Mouse (Mus musculus) ES-E14 (cell line): ENCODE data around the gene Pbx2. TPM values are rescaled to one million over a fixed set of nuclear protein-coding genes. Genes with fewer than 3 reads are reported as not detected.

Source experiments
- DNase-seq: peaks from one replicate; pipeline ENCODE4 v3.0.0-alpha.2; 2013; ENCODE audit warnings: low read depth, low spot score
- H3K27ac ChIP-seq: 2 replicates; pipeline ENCODE4 v1.5.1; 2012; ENCODE audit warnings: low read depth, mild to moderate bottlenecking, low read length, moderate library complexity, mixed read lengths; ENCODE audit not compliant: poor library complexity, insufficient read depth, severe bottlenecking
- H3K36me3 ChIP-seq: 2 replicates; pipeline ENCODE4 v1.6.1; 2012; ENCODE audit warnings: mild to moderate bottlenecking, low read length, moderate library complexity, mixed read lengths; ENCODE audit not compliant: control insufficient read depth, poor library complexity, insufficient read depth, severe bottlenecking
- H3K4me1 ChIP-seq, 2 experiments: fragments of 150-350 bp in 1 of 2; sonication (generic) in 1 of 2; 2 replicates each; pipeline ENCODE4 v1.6.1; 2012; ENCODE audit warnings: low read length in 2 of 2, mild to moderate bottlenecking in 1 of 2, mixed read lengths in 1 of 2; ENCODE audit not compliant: control insufficient read depth in 2 of 2, insufficient read depth in 2 of 2, poor library complexity in 1 of 2
- H3K4me3 ChIP-seq, 2 experiments: fragments of 150-350 bp in 1 of 2; sonication (generic) in 1 of 2; 2 replicates each; pipeline ENCODE4 v1.5.1; 2012; ENCODE audit warnings: low read length in 2 of 2, low read depth in 1 of 2, mild to moderate bottlenecking in 1 of 2, mixed read lengths in 1 of 2; ENCODE audit not compliant: insufficient read depth in 1 of 2, poor library complexity in 1 of 2, severe bottlenecking in 1 of 2
- H3K9ac ChIP-seq: 2 replicates; pipeline ENCODE4 v1.6.1; 2012; ENCODE audit warnings: low read depth, mild to moderate bottlenecking, low read length, mixed read lengths; ENCODE audit not compliant: poor library complexity, insufficient read depth, severe bottlenecking
- H3K9me3 ChIP-seq: fragments of 150-350 bp; sonication (generic); 2 replicates; pipeline ENCODE4 v1.6.1; 2012; ENCODE audit warnings: low read depth, mild to moderate bottlenecking, low read length; ENCODE audit not compliant: control insufficient read depth, insufficient read depth
- CHD2 ChIP-seq: IDR thresholded peaks from 2 replicates; pipeline ENCODE4 v1.6.1; 2014; ENCODE audit warnings: mild to moderate bottlenecking, low read depth, low read length, inconsistent platforms
- HCFC1 ChIP-seq: IDR thresholded peaks from 2 replicates; pipeline ENCODE4 v1.6.1; 2012; ENCODE audit warnings: low read length, inconsistent platforms, borderline replicate concordance; ENCODE audit not compliant: insufficient read depth
- MAFK ChIP-seq: IDR thresholded peaks from 2 replicates; pipeline ENCODE4 v1.6.1; 2014; ENCODE audit warnings: mild to moderate bottlenecking, low read depth, low read length, inconsistent platforms; ENCODE audit not compliant: insufficient read depth
- ZC3H11A ChIP-seq: IDR thresholded peaks from 2 replicates; pipeline ENCODE4 v1.6.1; 2012; ENCODE audit warnings: low read depth, mild to moderate bottlenecking, inconsistent platforms, low read length, borderline replicate concordance
- ZNF384 ChIP-seq: IDR thresholded peaks from 2 replicates; pipeline ENCODE4 v1.6.1; 2012; ENCODE audit warnings: low read depth, low read length, inconsistent platforms
- in situ Hi-C, 2 experiments: fragments of 600-800 bp; cut with MboI; formaldehyde crosslinking; loops; one replicate each; pipeline ENCODE4 v1.15.1; 2025; ENCODE audit warnings: low sequenced_read_pairs in 2 of 2, inconsistent platforms in 1 of 2; ENCODE audit not compliant: unreplicated experiment in 2 of 2
- total RNA-seq: library from RNA; depleted of rRNA; stranded (reverse); fragments of 300-350 nt; gene quantifications from 2 replicates; pipeline ENCODE4 v1.2.3, GENCODE M21; 2012

The Pbx2 gene
- total RNA-seq, 1 experiment: 47.2 TPM

GRCm38 (mm10) chr17:34549156-34549555 is 41.9 kb upstream of the Pbx2 start:
- Histone ChIP-seq H3K36me3 (peaks cover 2% of the 10 kb centered on the region; the same call in 1 of the 2 replicates), H3K27ac (no peak overlapping the region), H3K9me3 (no peaks in the 10 kb centered on the region), H3K4me3 (no peak overlapping the region), H3K4me1 (no peaks in the 10 kb centered on the region), H3K9ac (no peak overlapping the region)
- in situ Hi-C loops: no loop called here
- no peak for TF ChIP-seq ZNF384
- TF ChIP-seq HCFC1: no peak
- DNase-seq: no peak

DNA sequence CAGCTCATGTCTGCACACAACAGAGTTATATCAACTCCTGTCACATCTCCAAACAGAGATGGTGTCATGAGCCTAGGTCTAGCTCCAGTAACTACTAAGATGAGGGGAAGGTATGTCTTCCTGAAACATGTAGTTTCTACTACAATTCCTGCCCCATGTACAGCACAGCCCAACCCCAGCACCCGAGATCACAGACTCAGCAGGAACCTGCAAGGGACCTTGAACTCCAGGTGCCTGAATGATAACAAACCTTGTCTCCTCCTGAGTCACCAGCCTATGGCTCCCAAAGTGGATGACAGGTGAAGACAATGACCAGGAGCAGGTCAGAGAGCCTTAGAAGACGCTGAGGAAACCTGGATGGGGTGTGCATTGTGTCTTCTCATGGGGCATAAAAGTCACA is 41.2 kb upstream of the Pbx2 start:
- no peak for TF ChIP-seq ZNF384
- TF ChIP-seq MAFK: no peak
- no peak for TF ChIP-seq HCFC1
- TF ChIP-seq ZC3H11A: no peak
- no peak for TF ChIP-seq CHD2
- no peaks in the 10 kb centered on the region for H3K4me1 ChIP-seq
- no peaks in the 10 kb centered on the region for H3K9me3 ChIP-seq
- H3K27ac ChIP-seq: no peak overlapping the region
- H3K4me3 ChIP-seq: no peak overlapping the region
- H3K9ac ChIP-seq: no peak overlapping the region
- in situ Hi-C loops: no loop called here
- DNase-seq: no peak
- H3K36me3 ChIP-seq: peaks cover 2% of the 10 kb centered on the region; the same call in 1 of the 2 replicates

DNA sequence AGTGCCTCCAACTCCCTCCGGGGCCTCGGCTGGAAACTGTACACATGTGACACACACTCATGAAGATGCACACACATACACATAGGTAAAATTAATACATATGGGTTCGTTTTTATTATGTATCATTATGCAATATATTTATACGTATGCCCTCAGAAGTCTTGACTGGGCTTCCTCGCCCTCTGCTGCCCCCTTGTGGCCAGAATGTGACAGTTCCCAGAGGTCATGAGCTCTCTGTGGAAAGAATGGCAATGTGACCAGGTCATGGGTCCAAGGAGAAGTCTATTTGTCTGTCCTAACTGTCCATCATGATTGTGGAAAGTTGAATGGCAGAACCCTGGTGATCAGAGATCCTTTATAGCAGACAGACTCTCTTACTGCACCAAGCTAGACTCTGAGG is 35.6 kb upstream of the Pbx2 start:
- no peaks in the 10 kb centered on the region for H3K9me3 ChIP-seq
- in situ Hi-C loops: no loop called here
- no peak overlapping the region for H3K27ac ChIP-seq
- no peaks in the 10 kb centered on the region for H3K36me3 ChIP-seq
- TF ChIP-seq CHD2 (no peak), HCFC1 (no peak), ZC3H11A (no peak), MAFK (no peak), ZNF384 (no peak)
- DNase-seq: peak; percentile 65
- H3K4me3 ChIP-seq: no peak overlapping the region
- H3K4me1 ChIP-seq: peaks cover 0 to 2% of the 10 kb centered on the region in 2 experiments; a peak in 1 of 4 replicates
- H3K9ac ChIP-seq: no peak overlapping the region

- Histone ChIP-seq H3K4me3 (no peak overlapping the region), H3K9me3 (no peaks in the 10 kb centered on the region), H3K27ac (no peak overlapping the region), H3K4me1 (peaks cover 1 to 8% of the 10 kb centered on the region in 2 experiments), H3K36me3 (no peaks in the 10 kb centered on the region), H3K9ac (no peak overlapping the region)
- in situ Hi-C loops: no loop called here
- no peak for DNase-seq
- TF ChIP-seq CHD2 (no peak), HCFC1 (no peak), ZNF384 (no peak), ZC3H11A (no peak), MAFK (no peak)
Observed at GRCm38 (mm10) chr17:34556406-34556805, 34.7 kb upstream of the Pbx2 start.

- TF ChIP-seq MAFK: no peak
- no peak for TF ChIP-seq CHD2
- TF ChIP-seq ZNF384: no peak
- no peak for TF ChIP-seq ZC3H11A
- no peak for TF ChIP-seq HCFC1
- no peaks in the 10 kb centered on the region for H3K36me3 ChIP-seq
- no peak overlapping the region for H3K9ac ChIP-seq
- no peak for DNase-seq
- H3K4me3 ChIP-seq: no peak overlapping the region
- in situ Hi-C loops: no loop called here
- H3K4me1 ChIP-seq: peaks cover 7 to 14% of the 10 kb centered on the region in 2 experiments
- no peak overlapping the region for H3K27ac ChIP-seq
- H3K9me3 ChIP-seq: no peaks in the 10 kb centered on the region
Observed at GRCm38 (mm10) chr17:34557411-34557810, 33.7 kb upstream of the Pbx2 start.
